Mouse (Mus musculus) G1E (cell line): ENCODE data around the gene Fyttd1.

ENCODE experiments used
- CTCF ChIP-seq: IDR thresholded peaks from 2 replicates; pipeline ENCODE4 v1.5.1; 2012; ENCODE audit warnings: low read depth, low read length, inconsistent platforms, mixed read lengths
- GATA1 ChIP-seq: IDR thresholded peaks from 2 replicates; pipeline ENCODE4 v1.6.1; 2012; ENCODE audit warnings: borderline replicate concordance, low read length, inconsistent platforms, mixed read lengths
- POLR2AphosphoS5 ChIP-seq: IDR thresholded peaks from 2 replicates; pipeline ENCODE4 v1.6.1; 2012; ENCODE audit warnings: low read depth, low read length, inconsistent platforms; ENCODE audit not compliant: insufficient replicate concordance
- TAL1 ChIP-seq: conservative IDR thresholded peaks from 2 replicates; pipeline ENCODE4 v1.6.1; 2012; ENCODE audit warnings: low read depth, low read length, inconsistent platforms, mixed read lengths

GRCm38 (mm10) chr16:32945379-32945778 is 68.1 kb downstream of the Fyttd1 start:
- TF ChIP-seq CTCF = no peak
- no peak for TF ChIP-seq POLR2AphosphoS5
- no peak for TF ChIP-seq TAL1
- TF ChIP-seq GATA1 = no peak
